Mouse (Mus musculus) heart, postnatal 0 days (tissue): ENCODE results near the gene Samd3. TPM values are rescaled to one million over a fixed set of nuclear protein-coding genes. Genes with fewer than 3 reads are reported as not detected.

ENCODE experiments used
- ATAC-seq: fragments of 200-750 bp; cut with Nextera tagmentation; 2 replicates; pipeline ENCODE4 v1.8.0; 2017; ENCODE audit warnings: low read depth, moderate number of reproducible peaks, moderate library complexity; ENCODE audit not compliant: insufficient read depth
- DNase-seq: peaks from one replicate; pipeline ENCODE4 v3.0.0-alpha.2; 2016; ENCODE audit warnings: low spot score
- H3K27ac ChIP-seq: fragments of 300-500 bp; sonication (generic); 2 replicates; pipeline ENCODE4 v1.5.1; 2014; ENCODE audit warnings: low read depth, mild to moderate bottlenecking
- H3K27me3 ChIP-seq: fragments of 300-500 bp; sonication (generic); 2 replicates; pipeline ENCODE4 v1.6.1; 2014; ENCODE audit warnings: low read length, mixed read lengths; ENCODE audit not compliant: control insufficient read depth, insufficient read depth
- H3K36me3 ChIP-seq: fragments of 300-500 bp; sonication (generic); replicated peaks from 2 replicates; pipeline ENCODE4 v1.6.1; 2014; ENCODE audit warnings: low read length, mixed read lengths; ENCODE audit not compliant: control insufficient read depth, insufficient read depth
- H3K4me1 ChIP-seq: fragments of 300-500 bp; sonication (generic); 2 replicates; pipeline ENCODE4 v1.6.1; 2014; ENCODE audit warnings: antibody characterized with exemption; ENCODE audit not compliant: control insufficient read depth, insufficient read depth
- H3K4me2 ChIP-seq: fragments of 300-500 bp; sonication (generic); 2 replicates; pipeline ENCODE4 v1.6.1; 2014; ENCODE audit warnings: low read depth, mild to moderate bottlenecking, low read length, moderate library complexity
- H3K4me3 ChIP-seq: fragments of 300-500 bp; sonication (generic); 2 replicates; pipeline ENCODE4 v1.5.1; 2014; ENCODE audit warnings: low read depth, low read length
- H3K9ac ChIP-seq: fragments of 300-500 bp; sonication (generic); replicated peaks from 2 replicates; pipeline ENCODE4 v1.6.1; 2014; ENCODE audit warnings: low read depth, low read length, mixed read lengths
- H3K9me3 ChIP-seq: fragments of 300-500 bp; sonication (generic); replicated peaks from 2 replicates; pipeline ENCODE4 v1.6.1; 2016; ENCODE audit warnings: low read length; ENCODE audit not compliant: control insufficient read depth
- CTCF ChIP-seq: IDR thresholded peaks from 2 replicates; pipeline ENCODE4 v1.5.1; 2016; ENCODE audit warnings: antibody characterized with exemption, control low read depth, low read depth
- EP300 ChIP-seq: IDR thresholded peaks from 2 replicates; pipeline ENCODE4 v1.6.1; 2016; ENCODE audit warnings: antibody characterized with exemption, low read depth
- WGBS: fragments of 180-500 bp; shearing (Covaris S2); extraction: QIAGEN DNeasy Blood & Tissue Kit; methylation state at CpG from one replicate; pipeline ENCODE4 v1.1.7; 2014; 5-methylcytosine and 5-hydroxymethylcytosine counted together
- polyA plus RNA-seq: library from polyadenylated mRNA; unstranded; fragments of >200 nt; fragmentation: Nextera tagmentation; extraction: Ambion mirVana; gene quantifications from 2 replicates; pipeline ENCODE4 v1.2.1, GENCODE M21; 2015
- total RNA-seq: library from RNA; depleted of rRNA; stranded (reverse); fragments of >200 nt; gene quantifications from 2 replicates; pipeline ENCODE4 v1.2.3, GENCODE M21; 2014; ENCODE audit warnings: low replicate concordance; rRNA removed

Gene Samd3
- total and polyA plus RNA-seq, 2 experiments from 2014 or later, result not detected

GRCm38 (mm10) chr10:26314327-26314726 is 84.8 kb downstream of the Samd3 start:
- no peaks in the 10 kb centered on the region for H3K27me3 ChIP-seq
- H3K9me3 ChIP-seq, result no peaks in the 10 kb centered on the region
- no peak overlapping the region for H3K27ac ChIP-seq
- no peak overlapping the region for H3K9ac ChIP-seq
- H3K4me3 ChIP-seq, result no peak overlapping the region
- H3K36me3 ChIP-seq, result peaks cover 54% of the 10 kb centered on the region
- DNase-seq (no peak), ATAC-seq (no peak)
- 91% methylated on average over 15 of the region's 15 CpGs for WGBS
- H3K4me1 ChIP-seq, result no peaks in the 10 kb centered on the region
- no peak for TF ChIP-seq CTCF
- no peak for TF ChIP-seq EP300
- H3K4me2 ChIP-seq, result no peak overlapping the region

GRCm38 (mm10) chr10:26320679-26321078 is 91.2 kb downstream of the Samd3 start:
- TF ChIP-seq CTCF (no peak), EP300 (no peak)
- H3K9me3 ChIP-seq, result no peaks in the 10 kb centered on the region
- peaks cover 7% of the 10 kb centered on the region for H3K36me3 ChIP-seq
- no peak for ATAC-seq
- no peak overlapping the region for H3K4me3 ChIP-seq
- H3K27me3 ChIP-seq, result no peaks in the 10 kb centered on the region
- WGBS, result 54% methylated on average over 4 of the region's 4 CpGs
- H3K27ac ChIP-seq, result no peak overlapping the region
- DNase-seq, result no peak
- H3K4me1 ChIP-seq, result no peaks in the 10 kb centered on the region
- no peak overlapping the region for H3K9ac ChIP-seq
- no peak overlapping the region for H3K4me2 ChIP-seq

Other genes starting within 250 kb of the Samd3 start
- gene Gm9767, start 151.5 kb upstream of the Samd3 start, total RNA-seq, result not detected in 2 replicates
- not detected in 2 replicates for gene Gm9767, start 151.5 kb upstream of the Samd3 start, polyA plus RNA-seq
- 2.0 TPM in 1 of 2 replicates, not detected in the other for gene Tmem200a, start 150.7 kb upstream of the Samd3 start, total RNA-seq
- gene Tmem200a, start 150.7 kb upstream of the Samd3 start, polyA plus RNA-seq, result 0.11 and 0.16 TPM in 2 replicates
- gene L3mbtl3, start 146.3 kb downstream of the Samd3 start, total RNA-seq, result 5.1 and 9.7 TPM in 2 replicates
- 4.7 and 5.2 TPM in 2 replicates for gene L3mbtl3, start 146.3 kb downstream of the Samd3 start, polyA plus RNA-seq